Mouse (Mus musculus): ENCODE data around the gene Hs6st1.

DNA sequence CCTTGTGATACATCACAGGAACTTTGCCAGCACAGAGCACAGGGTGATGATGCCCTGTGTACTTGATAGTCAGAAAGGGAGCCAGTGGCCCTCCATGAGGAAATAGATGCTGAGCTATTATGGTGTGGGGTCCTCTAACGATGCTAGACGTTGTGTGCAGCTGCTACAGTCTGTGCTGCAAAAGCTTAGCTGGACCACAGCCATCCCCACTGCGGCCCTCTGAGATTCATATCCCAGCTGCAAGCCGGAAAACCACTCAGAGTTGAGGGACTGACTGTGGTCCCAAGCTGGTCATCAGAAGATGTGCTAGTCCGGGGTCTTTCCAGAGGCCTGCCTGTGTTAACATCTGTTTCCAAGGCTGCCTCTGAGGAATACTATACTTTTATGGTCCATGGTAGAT is 12.8 kb downstream of the Hs6st1 start:
- no peak for TF ChIP-seq CTCF (conservative IDR thresholded peaks at IDR 0.05 in 1 of 2, IDR thresholded peaks at IDR 0.05 in 1 of 2; ENCODE audit: low read depth in 2 of 2, low read length in 2 of 2)
- no peak for TF ChIP-seq POLR2A (IDR thresholded peaks at IDR 0.05; ENCODE audit: low read depth, low read length)
- TF ChIP-seq CHD1 (IDR thresholded peaks at IDR 0.05; ENCODE audit: low read depth, low read length): no peak
- TF ChIP-seq USF1 (IDR thresholded peaks at IDR 0.05; ENCODE audit: low read depth, low read length): no peak
- TF ChIP-seq MAX (IDR thresholded peaks at IDR 0.05; ENCODE audit: low read length): no peak
- TF ChIP-seq POLR2AphosphoS2 (IDR thresholded peaks at IDR 0.05; ENCODE audit: low read depth, low read length): no peak
- TF ChIP-seq HCFC1 (IDR thresholded peaks at IDR 0.05; ENCODE audit: low read depth, low read length): no peak
- TF ChIP-seq SMC3 (IDR thresholded peaks at IDR 0.05; ENCODE audit: low read depth, low read length): no peak
- TF ChIP-seq RCOR1 (conservative IDR thresholded peaks at IDR 0.05; ENCODE audit: low read depth, low read length): no peak
- no peak for TF ChIP-seq ZNF384 (IDR thresholded peaks at IDR 0.05; ENCODE audit: low read depth, low read length)
- TF ChIP-seq RAD21 (IDR thresholded peaks at IDR 0.05; ENCODE audit: low read depth, low read length): no peak
- no peak for TF ChIP-seq MAZ (IDR thresholded peaks at IDR 0.05; ENCODE audit: low read depth, low read length)
- TF ChIP-seq PAX5 (IDR thresholded peaks at IDR 0.05; ENCODE audit: low read length): no peak

Data from CH12.LX (cell line).